Mouse (Mus musculus) MEL (cell line): Measurements from ENCODE around the gene Agl. TPM values are rescaled to one million over a fixed set of nuclear protein-coding genes. Genes with fewer than 3 reads are reported as not detected.

Experiments used
- DNase-seq: peaks from one replicate; pipeline ENCODE4 v3.0.0; 2011; ENCODE audit warnings: low read depth, low spot score
- H3K27ac ChIP-seq: 2 replicates; pipeline ENCODE4 v1.5.1; 2012; ENCODE audit warnings: low read depth, mild to moderate bottlenecking, control low read depth, low read length, moderate library complexity; ENCODE audit not compliant: control insufficient read depth
- H3K27me3 ChIP-seq, 2 experiments: fragments of 150-350 bp in 1 of 2; sonication (generic) in 1 of 2; 2 replicates each; pipeline ENCODE4 v1.6.1; 2012; ENCODE audit warnings: low read length in 2 of 2, mild to moderate bottlenecking in 2 of 2, improper control_type of control experiment in 1 of 2, moderate library complexity in 1 of 2; ENCODE audit not compliant: insufficient read depth in 2 of 2, control insufficient read depth in 1 of 2
- H3K36me3 ChIP-seq, 2 experiments: 2 replicates each; pipeline ENCODE4 v1.6.1; 2012 to 2014; ENCODE audit warnings: low read length in 2 of 2, improper control_type of control experiment in 1 of 2, inconsistent platforms in 1 of 2, mild to moderate bottlenecking in 1 of 2; ENCODE audit not compliant: insufficient read depth in 2 of 2, control insufficient read depth in 1 of 2
- H3K4me1 ChIP-seq, 2 experiments: fragments of 150-350 bp in 1 of 2; sonication (generic) in 1 of 2; 2 replicates each; pipeline ENCODE4 v1.6.1; 2012; ENCODE audit warnings: low read length in 2 of 2, improper control_type of control experiment in 1 of 2, mild to moderate bottlenecking in 1 of 2; ENCODE audit not compliant: insufficient read depth in 2 of 2, control insufficient read depth in 1 of 2
- H3K4me3 ChIP-seq, 2 experiments: fragments of 150-350 bp in 1 of 2; sonication (generic) in 1 of 2; 2 replicates each; pipeline ENCODE4 v1.5.1; 2012; ENCODE audit warnings: low read depth in 2 of 2, low read length in 2 of 2, mild to moderate bottlenecking in 2 of 2, moderate library complexity in 2 of 2, control low read depth in 1 of 2, improper control_type of control experiment in 1 of 2; ENCODE audit not compliant: control insufficient read depth in 1 of 2, insufficient read depth in 1 of 2
- H3K79me2 ChIP-seq: 2 replicates; pipeline ENCODE4 v1.6.1; 2012; ENCODE audit warnings: mild to moderate bottlenecking, low read length, moderate library complexity; ENCODE audit not compliant: control insufficient read depth, poor library complexity, insufficient read depth
- H3K9ac ChIP-seq: 2 replicates; pipeline ENCODE4 v1.6.1; 2012; ENCODE audit warnings: low read depth, mild to moderate bottlenecking, control low read depth, low read length, moderate library complexity; ENCODE audit not compliant: control insufficient read depth, poor library complexity, severe bottlenecking
- H3K9me3 ChIP-seq: fragments of 150-350 bp; sonication (generic); replicated peaks from 2 replicates; pipeline ENCODE4 v1.6.1; 2012; ENCODE audit warnings: mild to moderate bottlenecking, low read length, improper control_type of control experiment, moderate library complexity; ENCODE audit not compliant: insufficient read depth
- CHD2 ChIP-seq: IDR thresholded peaks from 2 replicates; pipeline ENCODE4 v1.6.1; 2011; ENCODE audit warnings: low read length, improper control_type of control experiment
- CTCF ChIP-seq, 3 experiments: IDR thresholded peaks in 2 of 3; conservative IDR thresholded peaks in 1 of 3; 2 replicates each; pipeline ENCODE4 v1.5.1; 2011 to 2012; ENCODE audit warnings: low read length in 3 of 3, low read depth in 2 of 3, mild to moderate bottlenecking in 2 of 3, improper control_type of control experiment in 1 of 3, inconsistent platforms in 1 of 3, mixed read lengths in 1 of 3, moderate library complexity in 1 of 3; ENCODE audit not compliant: control insufficient read depth in 1 of 3, insufficient read depth in 1 of 3, poor library complexity in 1 of 3, severe bottlenecking in 1 of 3
- E2F4 ChIP-seq: IDR thresholded peaks from 2 replicates; pipeline ENCODE4 v1.6.1; 2011; ENCODE audit warnings: low read depth, low read length, improper control_type of control experiment, borderline replicate concordance
- ETS1 ChIP-seq: IDR thresholded peaks from 2 replicates; pipeline ENCODE4 v1.6.1; 2012; ENCODE audit warnings: low read depth, mild to moderate bottlenecking, inconsistent platforms, low read length, improper control_type of control experiment, moderate library complexity
- GABPA ChIP-seq: IDR thresholded peaks from 2 replicates; pipeline ENCODE4 v1.6.1; 2012; ENCODE audit warnings: low read depth, mild to moderate bottlenecking, inconsistent platforms, low read length, improper control_type of control experiment, moderate library complexity
- KAT2A ChIP-seq: conservative IDR thresholded peaks from 2 replicates; pipeline ENCODE4 v1.6.1; 2012; ENCODE audit warnings: low read depth, low read length, improper control_type of control experiment, inconsistent platforms
- MAFK ChIP-seq: IDR thresholded peaks from 2 replicates; pipeline ENCODE4 v1.6.1; 2011; ENCODE audit warnings: low read depth, mild to moderate bottlenecking, low read length, improper control_type of control experiment, borderline replicate concordance
- MAX ChIP-seq: IDR thresholded peaks from 2 replicates; pipeline ENCODE4 v1.6.1; 2011; ENCODE audit warnings: low read length, improper control_type of control experiment
- MYC ChIP-seq: IDR thresholded peaks from 2 replicates; pipeline ENCODE4 v1.6.1; 2011; ENCODE audit warnings: low read depth, mild to moderate bottlenecking, low read length, improper control_type of control experiment, moderate library complexity
- POLR2AphosphoS2 ChIP-seq: IDR thresholded peaks from 2 replicates; pipeline ENCODE4 v1.6.1; 2011; ENCODE audit warnings: low read length, improper control_type of control experiment
- POLR2AphosphoS5 ChIP-seq: IDR thresholded peaks from 2 replicates; pipeline ENCODE4 v1.6.1; 2012; ENCODE audit warnings: low read depth, borderline replicate concordance, mild to moderate bottlenecking, inconsistent platforms, low read length, moderate library complexity, mixed read lengths
- RAD21 ChIP-seq: IDR thresholded peaks from 2 replicates; pipeline ENCODE4 v1.6.1; 2011; ENCODE audit warnings: mild to moderate bottlenecking, low read depth, low read length, improper control_type of control experiment
- SIN3A ChIP-seq: IDR thresholded peaks from 2 replicates; pipeline ENCODE4 v1.6.1; 2012; ENCODE audit warnings: low read length, improper control_type of control experiment, inconsistent platforms
- SMC3 ChIP-seq: IDR thresholded peaks from 2 replicates; pipeline ENCODE4 v1.6.1; 2011; ENCODE audit warnings: low read depth, low read length, improper control_type of control experiment
- TAL1 ChIP-seq: IDR thresholded peaks from 2 replicates; pipeline ENCODE4 v1.6.1; 2012; ENCODE audit warnings: mild to moderate bottlenecking, inconsistent platforms, low read length, moderate library complexity, mixed read lengths
- TBP ChIP-seq: IDR thresholded peaks from 2 replicates; pipeline ENCODE4 v1.8.0; 2011; ENCODE audit warnings: low read depth, low read length, improper control_type of control experiment
- TCF12 ChIP-seq: IDR thresholded peaks from 2 replicates; pipeline ENCODE4 v1.6.1; 2014; ENCODE audit warnings: low read depth, mild to moderate bottlenecking, inconsistent platforms, low read length, improper control_type of control experiment, moderate library complexity
- UBTF ChIP-seq: IDR thresholded peaks from 2 replicates; pipeline ENCODE4 v1.6.1; 2012; ENCODE audit warnings: low read depth, mild to moderate bottlenecking, inconsistent platforms, low read length, improper control_type of control experiment, moderate library complexity, borderline replicate concordance; ENCODE audit not compliant: insufficient read depth
- USF1 ChIP-seq: IDR thresholded peaks from 2 replicates; pipeline ENCODE4 v1.6.1; 2014; ENCODE audit warnings: low read depth, mild to moderate bottlenecking, inconsistent platforms, low read length, improper control_type of control experiment, moderate library complexity
- USF2 ChIP-seq, 2 experiments: IDR thresholded peaks; 2 replicates each; pipeline ENCODE4 v1.6.1; 2011 to 2012; ENCODE audit warnings: improper control_type of control experiment in 2 of 2, low read length in 2 of 2, borderline replicate concordance in 1 of 2, inconsistent platforms in 1 of 2, low read depth in 1 of 2, mild to moderate bottlenecking in 1 of 2; ENCODE audit not compliant: insufficient read depth in 1 of 2
- ZC3H11A ChIP-seq: IDR thresholded peaks from 2 replicates; pipeline ENCODE4 v1.6.1; 2012; ENCODE audit warnings: low read depth, mild to moderate bottlenecking, inconsistent platforms, low read length, improper control_type of control experiment
- ZKSCAN1 ChIP-seq: IDR thresholded peaks from 2 replicates; pipeline ENCODE4 v1.6.1; 2012; ENCODE audit warnings: low read depth, mild to moderate bottlenecking, inconsistent platforms, low read length, improper control_type of control experiment, moderate library complexity
- ZMIZ1 ChIP-seq: IDR thresholded peaks from 2 replicates; pipeline ENCODE4 v1.6.1; 2012; ENCODE audit warnings: low read depth, mild to moderate bottlenecking, inconsistent platforms, low read length, improper control_type of control experiment, moderate library complexity
- polyA plus RNA-seq, 2 experiments: library from polyadenylated mRNA; stranded (reverse) in 1 of 2; unstranded in 1 of 2; fragments of >175 nt in 1 of 2; fragments of >200 nt in 1 of 2; gene quantifications; 2 replicates each; pipeline versions ENCODE4 v1.2.1 to v1.2.4; 2012; ENCODE audit warnings: low replicate concordance in 2 of 2, low read depth in 1 of 2; ENCODE audit not compliant: insufficient read length in 2 of 2, insufficient read depth in 1 of 2, missing spikeins in 1 of 2
- total RNA-seq: library from RNA; depleted of rRNA; stranded (reverse); fragments of 300-350 nt; gene quantifications from 2 replicates; pipeline ENCODE4 v1.2.3, GENCODE M21; 2012

Gene Agl
- total and polyA plus RNA-seq, 3 experiments = 4.6 to 21.1 (median 11.9) TPM

GRCm38 (mm10) chr3:116740106-116740505 lies 67.9 kb downstream of the Agl start:
- DNase-seq = peak; percentile 26
- H3K27ac ChIP-seq = peak overlapping the region; percentile 15; the same call in 1 of the 2 replicates
- H3K4me3 ChIP-seq = no peak overlapping the region
- peaks cover 0 to 5% of the 10 kb centered on the region in 2 experiments; a peak in 2 of 4 replicates for H3K4me1 ChIP-seq
- H3K79me2 ChIP-seq = no peaks in the 10 kb centered on the region
- no peak overlapping the region for H3K9ac ChIP-seq
- H3K36me3 ChIP-seq = peaks cover 0 to 5% of the 10 kb centered on the region in 2 experiments; a peak in 2 of 4 replicates
- H3K27me3 ChIP-seq = no peaks in the 10 kb centered on the region
- TF ChIP-seq TCF12 = no peak
- H3K9me3 ChIP-seq = no peaks in the 10 kb centered on the region

GRCm38 (mm10) chr3:116737326-116737731 lies 70.6 kb downstream of the Agl start:
- Histone ChIP-seq H3K4me3 (no peak overlapping the region), H3K27me3 (no peaks in the 10 kb centered on the region), H3K4me1 (peaks cover 0 to 5% of the 10 kb centered on the region in 2 experiments; a peak in 2 of 4 replicates), H3K9me3 (no peaks in the 10 kb centered on the region), H3K36me3 (peaks cover 0 to 5% of the 10 kb centered on the region in 2 experiments; a peak in 2 of 4 replicates), H3K27ac (no peak overlapping the region), H3K9ac (no peak overlapping the region), H3K79me2 (no peaks in the 10 kb centered on the region)
- no peak for DNase-seq
- 0 out of 2 replicates have a peak, but pooled peaks have one; percentile 13 for TF ChIP-seq SMC3
- TF ChIP-seq RAD21 = peak; percentile 12
- no peak for TF ChIP-seq MAX
- no peak for TF ChIP-seq KAT2A
- TF ChIP-seq MAFK = no peak
- TF ChIP-seq CTCF (IDR thresholded peaks at IDR 0.05 in 2 of 3, conservative IDR thresholded peaks at IDR 0.05 in 1 of 3; ENCODE audit: control insufficient read depth in 1 of 3, insufficient read depth in 1 of 3, low read depth in 2 of 3, low read length in 3 of 3, poor library complexity in 1 of 3, severe bottlenecking in 1 of 3) = peak in 1 of 3 experiments; percentile 17; a peak in 1 of 6 replicates
- TF ChIP-seq TCF12 = no peak
- TF ChIP-seq ZMIZ1 = no peak

- H3K4me3 ChIP-seq = no peak overlapping the region
- H3K9ac ChIP-seq = no peak overlapping the region
- H3K27ac ChIP-seq = no peak overlapping the region
- H3K27me3 ChIP-seq = no peaks in the 10 kb centered on the region
- peaks cover 0 to 7% of the 10 kb centered on the region in 2 experiments; a peak in 2 of 4 replicates for H3K36me3 ChIP-seq
- H3K79me2 ChIP-seq = no peaks in the 10 kb centered on the region
- H3K4me1 ChIP-seq = peaks cover 0 to 17% of the 10 kb centered on the region in 2 experiments; a peak in 3 of 4 replicates
- no peak for DNase-seq
- H3K9me3 ChIP-seq = no peaks in the 10 kb centered on the region
- no peak for TF ChIP-seq GABPA
- TF ChIP-seq TBP = no peak
- TF ChIP-seq MAFK = no peak
- TF ChIP-seq ETS1 = no peak
- TF ChIP-seq E2F4 = no peak
- TF ChIP-seq ZKSCAN1 = no peak
- no peak for TF ChIP-seq SIN3A
- no peak for TF ChIP-seq SMC3
- no peak for TF ChIP-seq UBTF
- TF ChIP-seq MYC = no peak
- no peak for TF ChIP-seq CHD2
- TF ChIP-seq RAD21 = no peak
- no peak for TF ChIP-seq USF2 (IDR thresholded peaks at IDR 0.05; ENCODE audit: borderline replicate concordance in 1 of 2, insufficient read depth in 1 of 2, low read depth in 1 of 2, low read length in 2 of 2)
- no peak for TF ChIP-seq POLR2AphosphoS5
- no peak for TF ChIP-seq POLR2AphosphoS2
- no peak for TF ChIP-seq USF1
- no peak for TF ChIP-seq ZC3H11A
- no peak for TF ChIP-seq KAT2A
- no peak for TF ChIP-seq TAL1
Measured at GRCm38 (mm10) chr3:116729483-116730174, 78.3 kb downstream of the Agl start.
